Mouse (Mus musculus): ENCODE data around the gene Rasgef1c.

- TF ChIP-seq CTCF (IDR thresholded peaks at IDR 0.05; ENCODE audit: low read depth, low read length), result no peak
- no peak for TF ChIP-seq POLR2AphosphoS5 (IDR thresholded peaks at IDR 0.05; ENCODE audit: insufficient replicate concordance, low read depth, low read length)
- no peak for TF ChIP-seq TAL1 (conservative IDR thresholded peaks at IDR 0.05; ENCODE audit: low read depth, low read length)
- no peak for TF ChIP-seq GATA2 (IDR thresholded peaks at IDR 0.05; ENCODE audit: borderline replicate concordance, low read depth, low read length)
- no peak for TF ChIP-seq GATA1 (IDR thresholded peaks at IDR 0.05; ENCODE audit: borderline replicate concordance, low read length)
Measured at GRCm38 (mm10) chr11:49891993-49892392, 9.6 kb upstream of the Rasgef1c start.
